Mouse (Mus musculus) left cerebral cortex, postnatal 4 days (tissue): ENCODE data around the gene 4930572O03Rik. TPM values are rescaled to one million over a fixed set of nuclear protein-coding genes. Genes with fewer than 3 reads are reported as not detected.
"Not testable (repeated sequence)": the region's sequence is repeated elsewhere in the genome, so short reads cannot be mapped to it uniquely, and the experiment has no call there.

ENCODE experiments used
- DNase-seq: peaks from one replicate; pipeline ENCODE4 v3.0.0-alpha.2; 2022
- intact Hi-C: fragments of 180-260 bp; cut with DNase I; formaldehyde crosslinking; loops from one replicate; pipeline ENCODE4 v1.15.1; 2025
- total RNA-seq, 2 experiments: library from RNA; stranded (reverse); gene quantifications; 2 replicates each; pipeline ENCODE4 v1.2.3; 2021

4930572O03Rik gene
- total RNA-seq, 2 experiments from 2014 or later: not detected

DNA sequence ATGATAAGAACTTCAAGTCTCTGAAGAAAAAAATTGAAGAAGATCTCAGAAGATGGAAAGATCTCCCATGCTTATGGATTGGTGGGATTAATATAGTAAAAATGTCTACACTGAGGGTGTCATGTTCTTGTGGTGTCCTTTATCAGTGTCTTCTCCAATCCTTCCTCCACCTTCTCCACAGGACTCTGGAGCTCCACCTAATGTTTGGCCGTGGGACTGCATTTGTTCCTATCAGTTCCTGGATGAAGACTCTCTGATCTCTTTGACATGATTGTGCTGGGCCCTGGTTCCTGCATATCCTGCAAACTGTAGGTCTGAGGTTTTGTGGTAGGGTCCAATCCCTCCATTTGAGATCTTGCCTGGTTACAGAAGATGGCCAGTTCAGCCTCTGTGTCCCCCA, 28.7 kb downstream of the 4930572O03Rik start:
- DNase-seq, intact Hi-C loops: not testable (repeated sequence)

DNA sequence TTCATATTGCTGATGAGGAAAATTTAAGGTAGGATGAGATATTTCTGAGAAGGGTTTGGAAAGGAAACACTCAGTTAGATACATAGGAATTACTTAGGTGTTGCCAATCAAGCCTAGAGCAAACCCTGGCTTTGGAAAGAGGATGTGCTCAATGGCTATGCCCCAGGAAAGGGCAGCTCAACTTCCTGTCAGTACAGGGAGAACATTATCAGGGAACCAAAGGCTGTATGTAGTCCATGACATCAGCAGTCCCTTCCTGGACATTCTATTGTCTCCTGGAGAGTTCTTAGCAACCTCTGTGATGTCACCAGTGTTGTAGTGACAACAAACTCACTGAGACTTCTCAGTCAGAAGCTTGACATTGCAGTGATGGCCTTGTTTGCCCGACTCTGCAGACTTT, 38.1 kb downstream of the 4930572O03Rik start, which contains the start of gene Speer4d:
Speer4d (plus strand) TSS at position 301 of the 400 bp plus-strand sequence.
- intact Hi-C loops, DNase-seq: not testable (repeated sequence)

DNA sequence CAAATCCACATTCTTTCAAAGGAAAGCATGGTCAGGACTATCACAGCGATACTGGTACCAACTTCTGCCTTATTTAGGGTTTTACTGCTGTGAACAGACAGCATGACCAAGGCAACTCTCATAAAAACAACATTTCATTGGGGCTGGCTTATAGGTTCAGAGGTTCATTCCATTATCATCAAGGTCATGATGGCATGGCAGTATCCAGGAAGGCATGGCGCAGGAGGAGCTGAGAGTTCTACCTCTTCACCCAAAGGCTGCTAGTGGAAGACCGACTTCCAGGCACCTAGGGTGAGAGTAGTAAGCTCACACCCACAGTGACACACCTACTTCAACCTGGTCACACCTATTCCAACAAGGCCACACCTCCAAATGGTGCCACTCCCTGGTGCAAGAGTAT, 40.7 kb downstream of the 4930572O03Rik start:
- intact Hi-C loops, DNase-seq: not testable (repeated sequence)

DNA sequence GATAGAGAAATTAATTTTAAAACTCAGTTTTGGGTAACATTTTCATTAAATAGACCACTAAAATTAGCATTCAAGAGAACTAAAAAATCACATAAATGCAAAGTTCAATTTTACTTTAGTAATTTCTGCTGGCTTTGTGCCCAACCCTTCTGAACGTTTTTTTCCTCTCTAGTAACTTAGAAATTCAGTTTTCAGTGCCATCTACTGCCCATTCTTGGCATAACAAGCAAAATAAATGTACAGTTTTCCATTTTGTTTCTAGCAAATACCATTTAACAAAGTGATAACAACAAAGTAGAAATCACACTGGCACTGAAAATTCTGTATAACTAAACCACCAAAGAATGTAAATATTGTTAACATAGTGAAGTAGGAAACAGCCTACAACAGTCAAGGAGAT, 46.2 kb downstream of the 4930572O03Rik start:
- DNase-seq, intact Hi-C loops: not testable (repeated sequence)

DNA sequence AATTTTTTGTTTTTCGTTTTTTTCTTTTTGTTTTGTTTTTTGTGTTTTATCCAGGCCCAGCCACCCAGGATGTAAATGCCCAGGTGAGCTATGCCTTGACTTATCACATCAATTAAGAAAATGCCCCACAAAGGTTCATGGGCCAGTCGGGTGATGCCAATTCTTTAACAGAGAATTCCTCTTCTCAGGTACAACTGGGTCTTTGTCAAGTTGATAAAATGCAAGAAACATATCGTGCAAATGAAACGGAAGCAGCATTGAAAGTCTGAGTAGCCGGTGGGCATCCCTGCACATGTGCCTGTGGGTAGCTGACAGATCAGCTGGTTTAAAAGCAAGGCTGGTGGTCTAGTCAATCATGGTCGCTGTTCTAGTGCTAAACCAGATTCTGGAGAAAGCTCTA, 50.2 kb downstream of the 4930572O03Rik start:
- not testable (repeated sequence) for DNase-seq

DNA sequence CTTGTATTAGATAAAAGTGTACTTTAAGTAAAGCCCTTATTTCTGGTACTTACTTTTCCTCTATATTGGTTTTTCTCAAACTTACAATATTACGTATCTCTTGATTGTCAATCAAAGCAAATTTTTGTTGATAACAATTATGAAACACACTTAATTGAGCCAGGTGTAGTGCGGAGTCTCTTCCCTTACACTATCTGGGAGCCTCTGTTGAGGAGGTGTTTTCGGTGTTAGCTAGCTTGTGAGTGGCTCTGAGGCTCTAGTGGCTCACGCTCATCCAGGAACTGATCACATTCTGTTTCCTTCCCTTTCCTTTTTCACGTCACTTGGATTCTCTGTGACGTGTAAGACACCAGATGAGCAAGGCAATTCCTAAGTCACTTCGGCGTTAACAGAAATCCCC, 53.3 kb downstream of the 4930572O03Rik start:
- intact Hi-C loops, DNase-seq: not testable (repeated sequence)

More for the DNA sequence above, 50.2 kb downstream of the 4930572O03Rik start:
- intact Hi-C loops: not testable (repeated sequence)

DNA sequence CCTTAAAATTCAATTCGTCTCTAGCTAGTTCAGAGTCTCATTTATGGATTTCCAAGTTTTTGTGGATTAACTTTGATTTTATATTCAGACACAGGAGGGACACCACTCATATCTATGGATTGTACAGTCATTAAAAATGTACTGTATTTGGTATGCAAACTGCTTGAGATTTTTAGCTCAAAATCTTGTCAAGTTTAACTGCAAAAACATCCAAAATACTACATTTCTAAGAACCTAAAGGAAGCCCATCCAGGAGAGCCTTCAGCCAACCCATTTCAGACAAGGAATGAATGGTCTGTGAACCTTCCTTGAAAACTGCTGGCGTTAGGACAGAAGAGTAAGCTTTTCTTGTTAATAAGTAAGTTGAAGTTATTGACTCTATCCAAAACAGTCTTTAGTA, 53.9 kb downstream of the 4930572O03Rik start:
- DNase-seq, intact Hi-C loops: not testable (repeated sequence)

DNA sequence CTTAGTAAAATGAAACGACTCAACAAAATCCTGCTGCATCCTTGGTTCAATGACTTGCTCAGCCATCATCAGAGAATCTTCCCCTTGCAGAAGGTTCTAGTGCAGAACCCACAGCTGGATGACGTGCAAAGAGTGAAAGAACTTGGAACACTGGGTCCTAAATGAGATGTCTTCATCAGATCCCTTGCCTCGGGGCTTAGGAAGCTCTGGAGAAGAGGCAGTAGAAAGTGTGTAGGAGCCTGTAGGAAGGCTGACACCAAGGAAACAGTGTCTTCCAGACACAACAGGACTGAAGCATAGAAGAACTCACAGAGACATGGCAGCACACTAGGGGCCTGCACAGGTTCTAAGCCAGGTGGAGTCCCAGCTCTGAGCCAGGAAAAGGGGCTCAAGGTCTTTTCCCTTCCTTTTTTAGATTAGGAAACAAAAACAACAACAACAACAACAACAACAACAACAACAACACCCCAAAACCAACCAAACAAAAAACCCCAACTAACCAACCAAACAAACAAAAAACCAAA, 54.4 kb downstream of the 4930572O03Rik start:
- intact Hi-C loops, DNase-seq: not testable (repeated sequence)

Other genes starting within 250 kb of the 4930572O03Rik start
- gene Gm21149, start 180.5 kb downstream of the 4930572O03Rik start, total RNA-seq: not detected
- not detected for gene Gm21190, start 127.8 kb downstream of the 4930572O03Rik start, total RNA-seq
- not detected for gene Gm21083, start 79.7 kb downstream of the 4930572O03Rik start, total RNA-seq
- not detected for gene Speer4d, start 38.0 kb downstream of the 4930572O03Rik start, total RNA-seq
- not detected for gene Speer4c, start 57.2 kb upstream of the 4930572O03Rik start, total RNA-seq